Mouse (Mus musculus) forebrain, embryonic 12.5 days (tissue): ENCODE measurements around the gene Gpr50. TPM values are rescaled to one million over a fixed set of nuclear protein-coding genes. Genes with fewer than 3 reads are reported as not detected.

ENCODE experiments used
- ATAC-seq: fragments of 200-750 bp; cut with Nextera tagmentation; 2 replicates; pipeline ENCODE4 v1.8.0; 2017; ENCODE audit warnings: moderate TSS enrichment; ENCODE audit not compliant: low FRiP score
- H3K27ac ChIP-seq: fragments of 300-500 bp; sonication (generic); 2 replicates; pipeline ENCODE4 v1.5.1; 2016; ENCODE audit warnings: mild to moderate bottlenecking
- H3K27me3 ChIP-seq: fragments of 300-500 bp; sonication (generic); 2 replicates; pipeline ENCODE4 v1.6.1; 2016; ENCODE audit warnings: mild to moderate bottlenecking
- H3K36me3 ChIP-seq: fragments of 300-500 bp; sonication (generic); replicated peaks from 2 replicates; pipeline ENCODE4 v1.6.1; 2016; ENCODE audit warnings: mild to moderate bottlenecking
- H3K4me1 ChIP-seq: fragments of 300-500 bp; sonication (generic); 2 replicates; pipeline ENCODE4 v1.6.1; 2016
- H3K4me2 ChIP-seq: fragments of 300-500 bp; sonication (generic); 2 replicates; pipeline ENCODE4 v1.6.1; 2016; ENCODE audit warnings: mild to moderate bottlenecking, moderate library complexity
- H3K4me3 ChIP-seq: fragments of 300-500 bp; sonication (generic); replicated peaks from 2 replicates; pipeline ENCODE4 v1.5.1; 2016; ENCODE audit warnings: mild to moderate bottlenecking
- H3K9ac ChIP-seq: fragments of 300-500 bp; sonication (generic); 2 replicates; pipeline ENCODE4 v1.6.1; 2016; ENCODE audit warnings: mild to moderate bottlenecking
- H3K9me3 ChIP-seq: fragments of 300-500 bp; sonication (generic); 2 replicates; pipeline ENCODE4 v1.6.1; 2016
- WGBS: fragments of 180-500 bp; shearing (Covaris S2); methylation state at CpG from one replicate; pipeline ENCODE4 v1.1.7; 2016; 5-methylcytosine and 5-hydroxymethylcytosine counted together
- polyA plus RNA-seq: library from polyadenylated mRNA; unstranded; fragments of >200 nt; fragmentation: Nextera tagmentation; extraction: Ambion mirVana; gene quantifications from 2 replicates; pipeline ENCODE4 v1.2.1, GENCODE M21; 2016

Gene Gpr50
- polyA plus RNA-seq, result 5.5 and 6.2 TPM in 2 replicates

GRCm38 (mm10) chrX:71663374-71663773, at the start of gene Gpr50:
Gene Gpr50 (plus strand): TSS chrX:71663667.
- Histone ChIP-seq H3K36me3 (no peaks in the 10 kb centered on the region), H3K9ac (peak within 1 kb of the TSS; percentile 29; the same call in 1 of the 2 replicates), H3K9me3 (peaks cover 5% of the 10 kb centered on the region; the same call in 1 of the 2 replicates), H3K27me3 (peaks cover 93% of the 10 kb centered on the region), H3K4me3 (peak within 1 kb of the TSS; percentile 44), H3K4me1 (no peaks in the 10 kb centered on the region), H3K27ac (no peak within 1 kb of the TSS), H3K4me2 (peak within 1 kb of the TSS; percentile 60)
- WGBS, result 17% methylated on average over 9 of the region's 9 CpGs
- ATAC-seq, result no peak

GRCm38 (mm10) chrX:71622286-71622685, 41.2 kb upstream of the Gpr50 start:
- 80% methylated on average over 1 of the region's 1 CpGs for WGBS
- H3K36me3 ChIP-seq, result no peaks in the 10 kb centered on the region
- H3K27ac ChIP-seq, result no peak overlapping the region

GRCm38 (mm10) chrX:71623843-71624242, 39.6 kb upstream of the Gpr50 start:
- H3K4me3 ChIP-seq, result no peak overlapping the region
- H3K36me3 ChIP-seq, result no peaks in the 10 kb centered on the region
- no peaks in the 10 kb centered on the region for H3K27me3 ChIP-seq
- no peak overlapping the region for H3K27ac ChIP-seq
- no peaks in the 10 kb centered on the region for H3K4me1 ChIP-seq
- H3K9me3 ChIP-seq, result no peaks in the 10 kb centered on the region
- ATAC-seq, result no peak
- H3K9ac ChIP-seq, result no peak overlapping the region
- H3K4me2 ChIP-seq, result no peak overlapping the region
- WGBS, result 13% methylated on average over 1 of the region's 1 CpGs

More at GRCm38 (mm10) chrX:71622286-71622685, 41.2 kb upstream of the Gpr50 start:
- H3K9ac ChIP-seq, result no peak overlapping the region
- H3K4me1 ChIP-seq, result no peaks in the 10 kb centered on the region
- H3K27me3 ChIP-seq, result no peaks in the 10 kb centered on the region
- no peak for ATAC-seq
- no peak overlapping the region for H3K4me2 ChIP-seq
- H3K9me3 ChIP-seq, result no peaks in the 10 kb centered on the region
- H3K4me3 ChIP-seq, result no peak overlapping the region

GRCm38 (mm10) chrX:71628306-71628705, 35.2 kb upstream of the Gpr50 start:
- H3K36me3 ChIP-seq, result no peaks in the 10 kb centered on the region

GRCm38 (mm10) chrX:71630709-71631108, 32.8 kb upstream of the Gpr50 start:
- Histone ChIP-seq H3K36me3 (no peaks in the 10 kb centered on the region), H3K27me3 (no peaks in the 10 kb centered on the region), H3K9me3 (no peaks in the 10 kb centered on the region), H3K27ac (no peak overlapping the region), H3K9ac (no peak overlapping the region), H3K4me2 (no peak overlapping the region), H3K4me1 (no peaks in the 10 kb centered on the region), H3K4me3 (no peak overlapping the region)
- no peak for ATAC-seq
- 57% methylated on average over 4 of the region's 4 CpGs for WGBS

More at GRCm38 (mm10) chrX:71628306-71628705, 35.2 kb upstream of the Gpr50 start:
- ATAC-seq, result no peak
- Histone ChIP-seq H3K27ac (no peak overlapping the region), H3K9ac (no peak overlapping the region), H3K27me3 (no peaks in the 10 kb centered on the region), H3K4me2 (no peak overlapping the region), H3K4me1 (no peaks in the 10 kb centered on the region), H3K4me3 (no peak overlapping the region), H3K9me3 (no peaks in the 10 kb centered on the region)
- WGBS, result 15% methylated on average over 4 of the region's 4 CpGs

- WGBS, result 47% methylated on average over 1 of the region's 1 CpGs
- no peak overlapping the region for H3K4me2 ChIP-seq
- no peak overlapping the region for H3K4me3 ChIP-seq
- H3K4me1 ChIP-seq, result no peaks in the 10 kb centered on the region
- no peak overlapping the region for H3K27ac ChIP-seq
- H3K36me3 ChIP-seq, result no peaks in the 10 kb centered on the region
- H3K27me3 ChIP-seq, result no peaks in the 10 kb centered on the region
- no peaks in the 10 kb centered on the region for H3K9me3 ChIP-seq
- ATAC-seq, result no peak
- no peak overlapping the region for H3K9ac ChIP-seq
Measured at GRCm38 (mm10) chrX:71631130-71631529, 32.3 kb upstream of the Gpr50 start.

GRCm38 (mm10) chrX:71647958-71648357, 15.5 kb upstream of the Gpr50 start:
- H3K4me3 ChIP-seq, result no peak overlapping the region
- no peaks in the 10 kb centered on the region for H3K4me1 ChIP-seq
- H3K27ac ChIP-seq, result no peak overlapping the region
- under 1% methylated on average over 6 of the region's 6 CpGs for WGBS
- H3K9me3 ChIP-seq, result no peaks in the 10 kb centered on the region
- peak; percentile 51; the same call in 1 of the 2 replicates for ATAC-seq
- no peaks in the 10 kb centered on the region for H3K27me3 ChIP-seq
- H3K9ac ChIP-seq, result no peak overlapping the region
- H3K36me3 ChIP-seq, result no peaks in the 10 kb centered on the region
- no peak overlapping the region for H3K4me2 ChIP-seq

- Histone ChIP-seq H3K4me3 (no peak overlapping the region), H3K27me3 (no peaks in the 10 kb centered on the region), H3K4me1 (no peaks in the 10 kb centered on the region), H3K9me3 (no peaks in the 10 kb centered on the region), H3K4me2 (no peak overlapping the region), H3K9ac (no peak overlapping the region), H3K27ac (no peak overlapping the region), H3K36me3 (no peaks in the 10 kb centered on the region)
- WGBS, result 11% methylated on average over 1 of the region's 1 CpGs
- ATAC-seq, result no peak
Measured at GRCm38 (mm10) chrX:71648434-71648833, 15.0 kb upstream of the Gpr50 start.

GRCm38 (mm10) chrX:71648848-71649454, 14.5 kb upstream of the Gpr50 start:
- whole genome bisulfite sequencing, result 37% methylated on average over 6 of the region's 6 CpGs
- H3K9me3 ChIP-seq, result no peaks in the 10 kb centered on the region
- no peak overlapping the region for H3K27ac ChIP-seq

GRCm38 (mm10) chrX:71649993-71650392, 13.5 kb upstream of the Gpr50 start:
- Histone ChIP-seq H3K9me3 (no peaks in the 10 kb centered on the region), H3K4me2 (no peak overlapping the region), H3K4me1 (no peaks in the 10 kb centered on the region), H3K9ac (no peak overlapping the region), H3K27ac (no peak overlapping the region), H3K27me3 (no peaks in the 10 kb centered on the region), H3K36me3 (no peaks in the 10 kb centered on the region), H3K4me3 (no peak overlapping the region)
- 30% methylated on average over 8 of the region's 8 CpGs for WGBS
- no peak for ATAC-seq

More at GRCm38 (mm10) chrX:71648848-71649454, 14.5 kb upstream of the Gpr50 start:
- Histone ChIP-seq H3K4me3 (no peak overlapping the region), H3K4me2 (no peak overlapping the region), H3K4me1 (no peaks in the 10 kb centered on the region), H3K9ac (no peak overlapping the region), H3K27me3 (no peaks in the 10 kb centered on the region), H3K36me3 (no peaks in the 10 kb centered on the region)
- peak; percentile 68 for ATAC-seq

GRCm38 (mm10) chrX:71661794-71662193, 1.7 kb upstream of the Gpr50 start:
- Histone ChIP-seq H3K9ac (no peak overlapping the region), H3K27me3 (peaks cover 83% of the 10 kb centered on the region), H3K36me3 (no peaks in the 10 kb centered on the region), H3K4me3 (0 out of 2 replicates have a peak overlapping the region, but pooled peaks have one; percentile 5), H3K27ac (no peak overlapping the region), H3K4me1 (no peaks in the 10 kb centered on the region), H3K9me3 (peaks cover 5% of the 10 kb centered on the region; the same call in 1 of the 2 replicates), H3K4me2 (peak overlapping the region; percentile 34)
- ATAC-seq, result no peak
- 27% methylated on average over 14 of the region's 14 CpGs for WGBS

- H3K9me3 ChIP-seq, result peaks cover 5% of the 10 kb centered on the region; the same call in 1 of the 2 replicates
- H3K4me1 ChIP-seq, result no peaks in the 10 kb centered on the region
- peak overlapping the region; percentile 60 for H3K4me2 ChIP-seq
- ATAC-seq, result peak; percentile 53; the same call in 1 of the 2 replicates
- peak overlapping the region; percentile 29; the same call in 1 of the 2 replicates for H3K9ac ChIP-seq
- H3K27ac ChIP-seq, result no peak overlapping the region
- H3K4me3 ChIP-seq, result peak overlapping the region; percentile 44
- WGBS, result 16% methylated on average over 64 of the region's 76 CpGs
- H3K36me3 ChIP-seq, result no peaks in the 10 kb centered on the region
- peaks cover 89% of the 10 kb centered on the region for H3K27me3 ChIP-seq
Measured at GRCm38 (mm10) chrX:71663871-71664687, 612 bp downstream of the Gpr50 start.
